Mouse (Mus musculus): ENCODE measurements around the gene Slco2a1.

DNA sequence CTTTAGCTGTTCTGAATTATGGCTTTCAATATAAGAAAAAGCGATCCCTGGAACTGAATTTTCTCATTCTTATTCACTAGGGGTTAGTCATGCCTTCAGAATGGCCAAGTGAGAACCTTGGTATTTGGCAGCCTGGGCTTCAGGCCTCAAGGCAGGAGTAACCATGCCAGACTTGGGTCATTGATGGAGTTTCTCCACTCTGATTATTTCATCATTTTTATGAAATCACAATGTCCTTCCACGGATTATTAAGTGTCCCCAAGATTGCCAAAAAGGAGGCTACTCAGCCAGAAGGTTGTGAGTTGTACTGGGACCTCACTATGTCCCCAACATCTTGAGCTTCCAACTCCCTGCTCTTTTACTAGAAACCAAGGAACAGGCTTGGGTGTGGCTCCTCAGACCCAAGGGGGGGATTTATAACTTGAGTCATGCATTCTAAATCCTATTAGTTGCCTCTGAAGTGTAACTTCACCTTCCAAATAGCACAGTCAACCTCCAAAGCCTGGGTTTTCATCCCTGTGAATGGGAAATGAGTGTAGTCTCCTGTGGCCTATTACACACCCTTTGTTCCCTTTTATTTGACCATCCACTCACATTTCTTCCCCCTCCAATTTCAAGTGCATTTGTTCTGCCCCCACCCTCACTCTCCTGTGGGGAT is 16.0 kb upstream of the Slco2a1 start:
- TF ChIP-seq CTCF (IDR thresholded peaks at IDR 0.05; ENCODE audit: control insufficient read depth, insufficient read depth, insufficient replicate concordance, low read depth, low read length) (no peak), POLR2A (IDR thresholded peaks at IDR 0.05; ENCODE audit: control insufficient read depth, low read depth, low read length) (no peak)
